Mouse (Mus musculus) midbrain, embryonic 16.5 days (tissue): ENCODE measurements at regions not wholly inside any gene's neighbourhood (a gene's known extent, or its start where the extent isn't known, plus 50 kb on each side); places are given as distances from the start of the nearest gene placed in this dataset.

ENCODE experiments used
- ATAC-seq: fragments of 200-750 bp; cut with Nextera tagmentation; 2 replicates; pipeline ENCODE4 v1.8.0; 2017; ENCODE audit warnings: moderate TSS enrichment
- H3K27ac ChIP-seq: fragments of 300-500 bp; sonication (generic); 2 replicates; pipeline ENCODE4 v1.5.1; 2014; ENCODE audit warnings: mild to moderate bottlenecking, low read length, mixed read lengths
- H3K27me3 ChIP-seq: fragments of 300-500 bp; sonication (generic); 2 replicates; pipeline ENCODE4 v1.6.1; 2014; ENCODE audit warnings: low read depth, low read length, mixed read lengths; ENCODE audit not compliant: control insufficient read depth, insufficient read depth
- H3K36me3 ChIP-seq: fragments of 300-500 bp; sonication (generic); 2 replicates; pipeline ENCODE4 v1.6.1; 2014; ENCODE audit warnings: mild to moderate bottlenecking, low read length, moderate library complexity, mixed read lengths; ENCODE audit not compliant: control insufficient read depth, insufficient read depth
- H3K4me1 ChIP-seq: fragments of 300-500 bp; sonication (generic); 2 replicates; pipeline ENCODE4 v1.6.1; 2014; ENCODE audit warnings: mild to moderate bottlenecking, low read length, mixed read lengths; ENCODE audit not compliant: control insufficient read depth, insufficient read depth
- H3K4me2 ChIP-seq: fragments of 300-500 bp; sonication (generic); 2 replicates; pipeline ENCODE4 v1.6.1; 2014; ENCODE audit warnings: mild to moderate bottlenecking, low read length, mixed read lengths
- H3K4me3 ChIP-seq: fragments of 300-500 bp; sonication (generic); 2 replicates; pipeline ENCODE4 v1.5.1; 2014; ENCODE audit warnings: low read depth, mild to moderate bottlenecking, low read length, moderate library complexity, mixed read lengths
- H3K9ac ChIP-seq: fragments of 300-500 bp; sonication (generic); 2 replicates; pipeline ENCODE4 v1.6.1; 2014; ENCODE audit warnings: low read depth, low read length, mixed read lengths
- H3K9me3 ChIP-seq: fragments of 300-500 bp; sonication (generic); replicated peaks from 2 replicates; pipeline ENCODE4 v1.6.1; 2014; ENCODE audit warnings: mild to moderate bottlenecking, low read length, mixed read lengths; ENCODE audit not compliant: control insufficient read depth, poor library complexity, severe bottlenecking
- WGBS: fragments of 180-500 bp; shearing (Covaris S2); extraction: QIAGEN DNeasy Blood & Tissue Kit; methylation state at CpG from one replicate; pipeline ENCODE4 v1.1.7; 2014; 5-methylcytosine and 5-hydroxymethylcytosine counted together

- ATAC-seq = peak; percentile 71
- H3K9me3 ChIP-seq = no peaks in the 10 kb centered on the region
- WGBS = 44% methylated on average over 22 of the region's 22 CpGs
- H3K36me3 ChIP-seq = no peaks in the 10 kb centered on the region
- no peak overlapping the region for H3K9ac ChIP-seq
- H3K4me3 ChIP-seq = no peak overlapping the region
- H3K27me3 ChIP-seq = no peaks in the 10 kb centered on the region
- H3K4me1 ChIP-seq = peaks cover 14% of the 10 kb centered on the region
- H3K4me2 ChIP-seq = 0 out of 2 replicates have a peak overlapping the region, but pooled peaks have one; percentile 5
- no peak overlapping the region for H3K27ac ChIP-seq
These were observed 53.0 kb upstream of the Tiam2 start for GRCm38 (mm10) chr17:3273108-3274091.

DNA sequence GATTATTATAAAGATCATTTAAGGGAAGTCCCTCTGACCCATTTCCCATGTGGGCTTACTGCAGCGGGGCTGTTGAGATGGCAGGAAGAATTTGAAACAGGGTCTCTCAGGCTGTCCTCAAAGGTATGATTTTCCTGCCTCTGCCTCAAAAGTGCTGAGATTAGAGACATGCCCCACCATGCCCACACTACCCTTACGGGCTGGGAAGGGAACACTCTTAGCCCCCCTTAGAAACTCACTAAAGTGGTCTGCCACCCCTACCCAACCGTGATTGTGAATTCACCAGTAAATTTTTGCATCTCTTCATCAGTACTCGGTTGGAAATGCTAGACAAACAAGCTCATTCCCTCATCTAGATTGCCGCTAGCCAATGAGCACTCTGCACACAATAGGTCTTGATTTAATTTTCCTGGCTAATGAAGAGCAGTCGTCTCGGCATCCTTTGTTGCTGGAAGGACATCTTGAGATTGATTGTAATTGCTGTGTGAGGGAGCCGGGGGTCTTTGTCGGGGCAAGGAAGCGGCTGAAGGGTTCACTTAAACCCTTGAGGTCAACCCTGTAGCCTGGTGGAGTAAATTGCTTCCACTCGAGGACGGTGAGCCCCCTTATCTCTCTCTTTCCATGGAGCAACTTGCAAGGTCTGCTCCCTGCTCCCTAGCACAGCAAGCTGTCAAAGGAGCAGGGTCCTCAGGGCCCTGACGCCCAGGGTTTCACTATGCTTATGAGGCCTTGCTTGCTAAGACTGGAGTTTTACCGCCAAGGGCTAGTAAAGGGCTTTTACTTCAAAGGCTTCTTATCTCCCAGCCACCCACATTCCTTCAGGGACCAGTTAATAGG lies 51.7 kb upstream of the Tiam2 start:
- ATAC-seq = peak; percentile 64; the same call in 1 of the 2 replicates
- peak overlapping the region; percentile 43; the same call in 1 of the 2 replicates for H3K27ac ChIP-seq

More for the DNA sequence above, 51.7 kb upstream of the Tiam2 start:
- Histone ChIP-seq H3K4me1 (peaks cover 14% of the 10 kb centered on the region), H3K4me3 (no peak overlapping the region), H3K27me3 (no peaks in the 10 kb centered on the region), H3K36me3 (no peaks in the 10 kb centered on the region), H3K9ac (no peak overlapping the region; the same call in 1 of the 2 replicates), H3K9me3 (no peaks in the 10 kb centered on the region), H3K4me2 (no peak overlapping the region)
- 14% methylated on average over 14 of the region's 14 CpGs for WGBS
